Mouse (Mus musculus) left cerebral cortex, adult 11 months (tissue): ENCODE data around the gene Fndc1.

Experiments
- DNase-seq: peaks from one replicate; pipeline ENCODE4 v3.0.0; 2022; ENCODE audit warnings: low spot score

Gene Fndc1

DNA sequence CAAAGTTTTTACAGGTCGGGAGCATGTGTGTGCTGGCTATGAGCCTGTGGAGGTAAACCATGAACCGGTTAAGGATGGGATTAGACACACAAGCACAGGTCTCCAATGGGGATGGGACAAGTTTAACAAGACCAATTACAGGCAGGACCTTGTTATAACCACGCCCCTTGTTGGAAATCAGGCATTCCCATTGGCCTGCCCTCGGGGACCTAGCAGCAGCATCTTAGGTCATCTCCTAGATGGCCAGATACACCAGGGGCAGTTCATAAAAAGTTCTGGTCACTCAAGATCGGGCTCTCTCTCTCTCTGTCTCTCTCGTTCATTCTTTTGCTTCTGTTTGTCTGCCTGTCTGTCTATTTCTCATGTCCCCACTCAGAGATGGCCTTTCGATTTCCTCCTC lies 6.9 kb downstream of the Fndc1 start:
- DNase-seq: no peak

DNA sequence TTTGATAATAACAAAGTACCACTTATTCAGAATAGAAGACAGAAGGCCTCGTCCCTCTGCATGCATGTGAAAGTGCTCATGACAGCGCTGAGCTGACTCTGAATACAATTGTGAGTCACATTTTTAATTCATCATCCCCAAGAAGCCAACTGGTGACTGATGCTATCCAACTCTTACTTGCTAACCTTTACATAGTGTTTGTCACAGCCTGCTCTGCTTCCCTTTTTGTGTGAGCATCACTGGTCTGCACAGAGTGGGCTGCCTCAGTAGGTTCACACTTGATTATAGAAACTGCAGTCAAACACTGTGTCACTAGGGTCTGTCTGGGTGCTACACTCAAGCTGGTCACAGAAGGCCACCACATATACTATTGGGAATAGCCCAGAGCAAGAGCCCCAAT lies 10.5 kb downstream of the Fndc1 start:
- no peak for DNase-seq

DNA sequence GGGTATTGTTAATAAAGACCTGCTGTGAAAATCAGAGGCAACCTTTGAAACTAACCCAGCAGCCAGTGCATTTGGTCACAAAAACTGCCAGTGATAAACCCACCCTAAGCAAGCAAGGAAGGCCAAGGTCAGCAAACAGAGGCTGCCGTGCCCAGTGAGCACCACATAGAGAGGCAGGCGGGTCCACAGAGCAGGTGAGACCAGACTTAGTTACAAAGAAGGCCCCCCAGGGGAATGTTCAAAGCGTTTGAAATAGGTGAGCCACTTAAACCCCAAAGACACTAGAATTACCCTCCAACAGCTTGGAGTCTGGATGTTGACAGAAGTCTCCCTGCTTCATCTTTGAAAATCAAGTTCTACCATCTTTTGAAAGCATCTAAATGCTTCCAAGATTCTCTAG lies 12.7 kb downstream of the Fndc1 start:
- DNase-seq: no peak

DNA sequence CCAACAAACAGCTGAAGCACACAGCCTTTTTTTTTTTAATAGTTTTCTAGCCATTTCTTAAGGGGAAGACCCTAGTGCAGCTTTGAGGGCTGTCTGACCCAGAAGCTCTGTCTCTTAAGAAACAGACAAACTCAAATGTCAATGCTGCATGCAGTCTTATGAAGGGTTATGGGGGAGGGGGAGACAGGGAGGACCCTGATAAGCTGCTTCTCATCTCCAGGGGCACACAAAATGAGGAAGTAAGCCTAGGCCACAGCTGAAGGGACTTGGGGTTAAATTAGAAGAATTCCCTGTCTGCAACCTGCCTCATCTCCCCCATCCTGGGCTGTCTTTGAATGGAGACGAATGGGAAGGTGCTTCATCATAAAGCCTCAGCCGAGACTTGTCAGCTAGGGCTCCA lies 19.1 kb downstream of the Fndc1 start:
- DNase-seq: no peak

DNA sequence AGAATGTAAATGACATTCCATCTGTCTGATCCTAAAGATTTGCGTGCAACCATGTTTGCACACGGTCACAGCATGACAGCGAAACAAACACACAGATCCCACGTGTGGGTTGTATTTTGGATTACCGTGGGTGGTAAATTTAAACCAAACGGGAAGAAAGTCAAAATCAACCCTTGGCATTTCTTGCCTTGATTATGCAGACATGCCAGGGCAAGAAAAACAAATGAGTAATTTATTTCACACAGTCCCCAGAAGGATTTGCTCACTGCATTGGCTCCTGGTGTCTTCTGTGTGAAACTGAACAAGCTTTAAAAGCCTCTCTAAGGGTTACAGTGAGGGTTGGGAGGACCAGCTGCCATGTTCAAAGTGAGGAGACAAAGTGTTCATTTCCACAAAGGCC lies 22.0 kb downstream of the Fndc1 start:
- no peak for DNase-seq

DNA sequence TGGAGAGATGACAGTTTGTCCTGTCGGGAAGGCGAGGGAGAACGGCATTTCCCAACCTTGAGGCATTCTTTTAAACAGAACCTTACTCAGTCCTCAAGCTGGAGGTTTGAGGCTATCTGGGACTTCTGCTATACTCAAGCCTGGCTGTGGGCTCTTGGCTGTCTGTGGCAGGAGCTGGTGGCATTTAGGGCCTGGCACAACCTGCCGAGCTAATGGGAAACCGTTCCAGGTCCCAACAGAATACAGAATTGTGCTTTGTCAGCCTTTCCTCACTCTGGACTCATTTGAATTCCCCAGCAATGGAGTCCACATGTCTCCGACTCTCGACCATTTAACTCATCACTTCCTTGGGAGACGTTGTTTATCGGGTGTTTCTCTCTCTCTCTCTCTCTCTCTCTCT lies 24.6 kb downstream of the Fndc1 start:
- no peak for DNase-seq

DNA sequence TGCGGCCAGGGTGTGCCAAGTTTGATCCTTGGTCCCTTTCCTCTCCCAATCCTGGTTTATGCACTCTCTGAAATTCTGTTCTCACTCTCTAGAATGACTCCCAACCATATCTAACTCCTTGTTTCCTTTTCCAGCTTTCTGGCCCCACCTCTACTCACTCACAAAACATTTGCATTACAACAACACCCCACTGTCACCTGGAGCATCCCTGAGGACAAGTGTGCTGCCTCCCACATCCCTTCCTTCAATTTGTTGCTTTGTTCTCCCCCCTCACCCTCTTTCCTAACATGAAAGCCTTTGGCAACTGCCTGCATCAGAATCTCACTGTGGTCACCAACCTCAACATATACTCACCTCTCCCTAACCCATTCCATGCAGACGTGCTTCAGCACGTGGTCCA lies 27.2 kb downstream of the Fndc1 start:
- DNase-seq: no peak

DNA sequence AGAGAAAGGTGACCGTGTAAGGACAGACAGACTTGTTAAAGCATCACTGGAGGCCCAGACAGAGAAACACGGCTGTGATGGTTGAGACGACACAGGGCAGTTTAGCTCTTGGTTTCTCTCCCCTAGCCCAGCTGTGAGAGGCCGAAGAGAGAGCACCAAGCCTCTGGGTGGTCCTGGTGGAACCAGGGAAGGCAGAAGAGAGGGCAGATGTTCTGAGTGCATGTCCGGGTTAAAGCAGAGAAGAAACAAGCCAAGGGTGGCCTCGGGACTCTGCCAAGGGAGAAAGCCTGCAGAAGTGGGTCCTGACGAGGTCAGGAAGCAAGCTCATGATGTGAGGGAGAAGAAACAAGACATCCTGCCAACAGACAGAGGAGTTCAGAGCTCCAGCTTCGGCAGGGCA lies 31.5 kb downstream of the Fndc1 start:
- DNase-seq: no peak

DNA sequence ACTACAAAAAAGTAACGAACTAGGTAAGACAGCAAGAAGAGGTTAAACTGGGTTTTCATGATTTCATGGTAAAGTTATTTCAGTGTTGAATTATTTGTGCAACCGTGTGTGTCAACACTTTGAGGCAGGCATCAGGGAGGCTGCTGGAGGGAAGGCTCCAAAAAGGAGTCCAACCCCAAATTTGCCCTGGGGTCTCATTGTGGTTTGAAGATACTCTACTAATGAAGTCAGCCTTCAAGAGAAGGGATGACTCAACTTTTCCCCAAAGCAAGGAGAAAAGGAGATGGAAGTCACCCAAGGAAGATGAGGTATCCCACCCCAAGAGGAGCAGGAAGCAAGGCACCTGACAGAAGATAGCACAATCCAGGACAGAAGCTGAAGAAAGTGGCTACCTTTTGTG lies 31.9 kb downstream of the Fndc1 start:
- DNase-seq: no peak

DNA sequence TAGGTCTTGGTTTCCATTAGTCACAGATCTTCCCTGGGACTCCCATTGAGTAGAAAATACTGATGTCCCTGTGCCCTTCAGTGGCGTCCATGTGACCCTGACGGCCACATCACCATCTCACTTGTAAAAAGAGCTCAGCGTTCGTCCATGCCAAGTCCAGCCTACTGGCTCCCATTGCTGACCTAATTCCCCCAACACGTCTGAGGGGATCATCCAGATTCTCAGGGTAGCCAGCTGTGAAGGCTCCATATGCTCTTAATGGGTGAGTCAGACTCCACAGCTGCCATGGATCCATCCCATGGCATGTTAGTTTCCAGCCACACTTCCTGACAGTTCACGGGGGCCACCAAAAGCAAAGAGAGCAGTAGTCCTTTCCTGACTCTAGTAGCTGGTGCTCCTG lies 33.0 kb downstream of the Fndc1 start:
- no peak for DNase-seq

DNA sequence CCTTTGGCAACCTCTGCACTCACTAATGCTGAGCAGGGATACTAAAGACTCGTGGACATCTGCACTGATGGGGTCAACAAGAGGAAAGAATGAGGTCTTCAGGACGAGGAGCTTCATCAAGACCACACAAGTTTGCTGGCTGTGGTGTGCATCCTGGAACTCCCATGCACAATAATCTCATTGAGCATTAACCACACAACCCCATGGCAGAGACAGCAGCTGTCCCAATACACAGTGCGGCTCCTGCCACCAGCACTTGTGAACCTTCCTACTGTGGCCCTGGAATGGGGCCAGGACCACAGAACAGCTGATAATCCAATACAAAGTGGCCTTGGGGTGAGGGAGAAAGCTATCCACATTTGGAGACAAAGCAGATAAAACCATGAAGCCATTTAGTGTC lies 36.6 kb downstream of the Fndc1 start:
- no peak for DNase-seq

DNA sequence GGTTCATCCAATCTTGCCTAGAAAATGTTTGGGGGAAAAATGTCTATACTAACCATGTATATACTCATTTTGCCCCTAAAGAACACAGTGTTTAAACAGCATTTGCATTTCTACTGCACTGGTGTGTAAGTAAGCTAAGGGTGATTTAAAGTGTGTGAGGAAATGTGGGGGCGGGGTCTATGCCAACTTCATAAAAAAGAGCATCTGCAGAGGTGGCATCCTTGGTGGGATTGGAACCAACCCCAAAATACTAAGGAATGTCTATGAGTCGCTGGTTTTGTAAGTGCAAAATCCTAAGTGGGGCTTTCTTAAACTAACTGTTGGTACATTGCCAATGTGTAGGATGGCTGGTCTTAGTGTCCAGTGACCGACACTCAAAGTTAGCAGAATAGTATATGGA lies 53.0 kb downstream of the Fndc1 start:
- no peak for DNase-seq

DNA sequence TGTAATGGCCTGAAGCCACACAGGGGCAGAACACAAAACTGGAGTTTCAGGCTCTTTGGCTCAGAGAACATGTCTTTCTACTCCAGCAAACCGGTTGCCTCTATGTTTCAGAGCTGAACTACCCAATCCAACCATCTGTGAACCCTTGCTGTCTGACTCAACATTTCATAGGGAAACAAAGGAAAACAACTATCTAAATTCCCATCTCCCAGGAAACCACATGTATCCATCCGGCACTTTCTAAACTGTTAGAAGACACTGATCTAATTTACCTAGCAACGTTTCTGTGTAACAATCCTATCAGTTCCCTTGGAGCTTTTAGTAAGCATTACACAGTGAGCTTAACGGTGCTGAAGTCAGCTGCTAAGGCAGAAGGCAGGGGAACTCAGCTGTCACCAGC lies 67.3 kb downstream of the Fndc1 start:
- DNase-seq: no peak

DNA sequence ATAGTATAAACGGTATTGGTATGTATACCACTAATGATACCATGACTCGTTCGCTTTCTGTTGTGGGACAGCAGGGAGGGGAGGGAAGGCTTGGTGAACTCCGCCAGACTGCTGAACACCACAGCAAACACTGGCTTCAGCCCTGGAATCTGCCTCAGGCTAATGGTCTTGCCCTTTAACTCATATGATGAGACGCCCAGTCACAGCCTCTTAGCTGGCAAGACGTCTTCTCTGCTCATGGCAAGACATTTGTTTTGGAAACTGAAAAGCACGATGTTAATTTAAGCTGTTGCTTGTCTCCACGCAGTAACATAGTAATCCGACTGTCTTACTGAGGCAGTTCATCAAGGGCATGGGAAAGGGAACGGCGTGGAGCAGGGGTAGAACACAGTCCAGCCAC lies 72.1 kb downstream of the Fndc1 start:
- DNase-seq: no peak

DNA sequence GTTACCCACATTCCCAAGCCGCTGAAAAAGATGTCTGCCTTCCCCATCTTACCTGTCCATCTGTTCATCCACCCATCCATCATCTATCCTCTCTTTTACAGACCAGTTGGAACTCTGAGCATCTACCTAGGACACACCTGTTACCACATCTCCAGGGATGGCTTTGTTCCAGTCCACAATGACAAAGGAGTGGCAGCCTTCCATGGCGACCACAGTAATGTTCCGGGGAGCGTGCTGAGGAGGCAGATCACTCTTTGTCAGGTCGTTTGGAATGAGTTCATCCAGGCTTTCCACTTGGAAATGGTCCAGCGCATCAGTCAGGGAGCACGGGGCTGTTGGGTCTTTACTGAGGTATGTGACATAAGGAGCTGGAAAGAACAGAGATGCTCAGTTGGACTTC lies 73.7 kb downstream of the Fndc1 start:
- DNase-seq: no peak

DNA sequence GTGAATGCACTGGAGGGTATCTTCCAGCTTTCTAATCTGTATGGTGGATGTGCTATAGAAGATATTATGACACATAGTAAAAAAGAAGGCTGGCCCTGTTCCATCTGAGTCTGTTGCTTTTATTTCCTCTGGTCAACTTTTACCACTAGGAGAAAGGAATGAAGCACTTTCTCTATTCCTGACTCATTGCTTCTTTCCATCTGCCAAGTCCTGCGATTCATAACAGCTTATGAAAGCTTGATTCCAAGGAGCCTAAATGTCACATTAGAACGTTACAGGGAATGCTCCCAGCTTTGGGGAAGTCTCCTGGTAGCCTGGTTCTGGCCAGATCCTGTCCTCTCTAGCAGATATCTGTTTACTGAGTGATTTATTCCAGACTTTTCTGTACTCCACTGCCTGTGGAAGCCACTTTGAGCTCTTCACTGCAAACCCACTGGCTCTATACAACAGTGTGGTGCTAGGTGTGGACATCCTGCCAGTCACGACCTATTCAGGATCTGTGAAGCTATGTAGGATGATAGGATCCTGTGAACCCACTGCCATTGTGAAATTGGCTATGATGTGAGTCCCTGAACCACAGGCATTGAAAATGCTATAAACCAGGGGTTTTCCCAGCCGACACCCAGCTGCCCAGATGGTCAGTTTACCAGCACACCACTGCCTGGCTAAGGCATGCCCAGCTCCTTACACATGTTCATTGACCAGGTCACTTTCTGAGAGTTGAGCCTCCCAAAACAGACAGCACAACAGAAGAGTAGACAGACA lies 77.9 kb downstream of the Fndc1 start:
- DNase-seq: no peak

DNA sequence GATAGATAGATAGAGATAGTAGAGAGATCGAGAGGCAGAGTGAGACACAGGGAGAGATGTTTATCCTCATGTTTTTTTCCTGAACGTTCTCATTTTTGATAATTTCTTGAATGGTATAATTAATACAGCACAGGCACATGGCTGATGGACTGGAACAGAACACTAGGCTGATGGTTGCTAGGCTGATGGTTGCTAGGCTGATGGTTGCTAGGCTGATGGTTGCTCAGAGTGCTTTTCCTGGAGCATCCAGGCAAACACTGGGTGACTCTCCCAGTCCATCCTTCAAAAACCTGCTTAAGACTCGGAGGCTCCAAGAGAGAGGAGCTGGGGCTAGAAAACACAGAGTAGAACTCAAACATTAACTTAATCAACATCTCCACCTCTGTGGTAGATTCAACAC lies 80.3 kb downstream of the Fndc1 start:
- peak; percentile 37 for DNase-seq

DNA sequence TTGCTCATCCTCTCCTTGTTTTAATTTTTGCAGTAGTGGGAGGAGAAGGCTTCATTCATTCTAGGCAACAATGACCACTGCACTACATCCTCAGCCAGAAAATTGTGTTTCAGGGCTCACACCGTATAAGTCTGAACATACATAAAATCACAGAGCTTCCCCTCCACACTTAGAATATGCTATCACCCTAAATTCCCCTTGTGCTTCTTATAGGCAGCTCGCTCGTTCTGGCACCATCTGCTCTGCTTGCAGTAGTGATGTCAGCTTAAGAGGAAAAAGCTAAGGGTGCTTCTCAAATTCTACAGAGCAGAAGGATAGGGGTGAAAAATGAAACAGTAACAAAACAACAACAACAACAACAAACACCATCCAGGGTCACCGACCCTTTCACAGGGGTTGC lies 82.1 kb downstream of the Fndc1 start:
- peak; percentile 6 for DNase-seq

DNA sequence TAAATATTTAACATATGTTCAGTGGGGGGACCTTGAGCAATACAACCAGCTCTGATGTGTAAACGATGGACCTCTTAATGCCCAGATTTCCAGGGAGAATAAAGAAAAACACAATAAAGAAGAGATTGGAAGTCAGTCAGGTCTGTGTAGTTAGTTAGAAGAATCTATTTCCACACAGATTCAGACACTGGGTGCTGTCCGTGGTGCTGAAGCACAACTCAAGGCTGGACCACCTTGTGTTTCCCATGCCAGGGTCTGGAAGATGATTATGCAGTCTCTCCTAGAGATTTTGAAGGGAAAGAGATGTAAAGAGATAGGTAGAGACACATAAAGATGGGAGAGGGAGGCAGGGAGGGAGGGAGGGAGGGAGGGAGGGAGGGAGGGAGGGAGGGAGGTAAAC lies 86.1 kb downstream of the Fndc1 start:
- DNase-seq: no peak

DNA sequence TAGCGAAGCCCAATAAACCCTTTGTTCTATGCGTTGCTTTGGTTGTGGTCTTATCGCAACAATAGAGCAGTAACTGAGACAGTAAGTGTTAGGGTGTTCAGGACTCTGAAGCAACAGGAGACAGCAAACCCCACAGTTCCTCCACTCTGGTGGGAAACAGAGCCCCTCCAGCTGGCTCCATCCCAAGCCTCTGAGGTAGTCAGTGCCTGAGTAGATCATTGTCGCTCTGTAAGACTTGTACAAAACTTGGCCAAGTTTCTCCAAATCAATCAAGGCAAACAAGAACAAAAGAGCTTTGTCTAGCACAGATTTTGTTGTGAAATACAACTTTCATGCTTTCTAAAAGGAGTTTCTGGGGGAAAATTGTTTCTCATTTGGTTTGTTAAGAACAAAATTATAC lies 104.1 kb downstream of the Fndc1 start:
- no peak for DNase-seq

DNA sequence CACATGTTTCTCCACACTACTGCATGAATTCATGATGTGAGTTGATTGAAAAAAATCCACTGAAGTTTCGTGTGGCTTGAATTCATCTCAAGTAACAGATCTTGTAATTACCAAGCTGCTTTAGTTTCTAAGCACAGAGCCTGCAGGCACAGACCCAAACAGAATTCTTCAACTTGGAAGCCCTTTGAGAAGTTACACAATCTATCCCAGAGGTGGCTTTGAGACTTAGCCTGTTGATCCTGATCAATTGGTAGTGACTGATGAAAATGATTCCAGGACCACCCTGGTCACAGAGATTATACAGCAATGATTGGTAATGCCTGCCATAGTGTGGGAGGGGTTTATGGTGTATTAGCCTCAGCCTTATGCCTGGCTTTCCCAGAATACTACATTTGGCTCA lies 108.2 kb downstream of the Fndc1 start:
- no peak for DNase-seq

DNA sequence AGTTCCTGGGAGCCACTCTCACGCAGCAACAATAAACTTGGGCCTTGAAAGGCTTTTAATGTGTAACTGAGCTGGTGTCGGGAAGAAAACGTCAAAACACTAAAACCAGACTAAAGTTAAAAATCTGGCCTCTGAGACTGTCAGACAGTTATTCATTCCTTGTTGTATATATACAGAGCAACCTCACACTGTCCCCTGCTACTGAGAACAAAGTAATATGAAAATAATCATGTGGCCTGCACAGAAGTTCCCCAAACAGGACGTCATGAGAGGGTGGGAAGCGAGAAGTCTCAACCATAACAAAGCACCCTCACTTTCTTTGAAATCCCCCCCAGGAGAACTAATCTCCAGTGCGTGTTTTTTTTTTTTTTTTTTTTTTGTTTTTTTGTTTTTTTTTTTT lies 109.2 kb downstream of the Fndc1 start:
- no peak for DNase-seq

DNA sequence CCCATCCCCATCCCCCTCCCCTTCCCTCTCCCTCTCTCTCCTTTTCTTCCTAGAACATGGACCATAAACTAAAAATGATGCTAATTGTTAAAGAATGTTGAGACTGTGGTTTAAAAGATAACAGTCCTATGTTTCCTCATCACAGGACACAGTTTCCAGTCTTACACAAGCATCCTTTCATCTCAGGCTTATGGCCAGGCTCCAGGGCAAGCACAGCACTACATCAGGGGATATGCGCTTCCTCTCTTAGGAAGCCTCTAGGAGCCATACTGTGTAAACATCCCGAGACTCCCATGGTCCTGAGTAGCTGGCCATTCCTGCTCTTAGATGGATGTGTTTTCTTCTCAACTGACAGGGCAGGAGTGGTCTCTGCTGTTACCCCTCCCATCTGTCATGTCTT lies 114.1 kb downstream of the Fndc1 start:
- DNase-seq: no peak

DNA sequence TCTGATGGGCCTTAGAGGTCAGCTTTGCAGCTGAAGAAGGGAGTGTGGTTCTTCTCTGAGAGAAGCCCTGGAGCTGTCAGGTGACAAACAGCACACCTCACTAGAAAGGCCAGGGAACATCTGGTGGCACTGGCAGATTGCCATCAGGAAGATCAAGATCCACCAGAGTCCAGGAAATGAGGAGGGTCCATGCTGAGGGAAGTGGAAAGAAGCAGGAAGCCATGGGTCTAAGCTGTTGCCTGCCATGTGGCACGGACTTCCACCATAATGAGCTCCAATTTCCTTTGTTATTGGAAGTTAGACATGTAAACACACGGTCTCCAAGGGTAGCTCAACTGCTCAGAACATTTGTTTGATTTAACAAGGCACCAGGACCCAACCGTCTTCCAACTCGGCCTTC lies 120.0 kb downstream of the Fndc1 start:
- DNase-seq: no peak

DNA sequence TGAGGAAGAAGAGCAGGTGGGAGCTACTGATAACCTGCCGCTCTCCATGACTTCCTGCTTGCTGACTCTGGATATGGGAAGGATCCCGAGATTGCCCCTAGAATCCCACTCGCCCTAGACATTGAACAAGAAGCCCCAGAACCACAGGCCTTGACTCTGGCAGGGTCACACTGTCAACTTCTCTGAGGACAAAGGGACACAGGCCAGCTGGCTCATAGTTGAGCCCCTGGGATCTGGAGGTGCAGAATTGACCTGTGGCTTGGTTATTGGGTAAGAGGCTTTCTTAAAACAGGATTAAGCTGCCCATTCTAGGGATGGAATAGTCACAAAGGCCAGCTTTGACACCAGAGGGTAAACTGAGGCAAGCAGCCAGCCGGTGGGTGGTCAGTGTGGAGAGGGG lies 136.8 kb downstream of the Fndc1 start:
- DNase-seq: no peak
